Mouse (Mus musculus) limb, embryonic 11.5 days (tissue): Measurements from ENCODE around the gene Cfl2. TPM values are rescaled to one million over a fixed set of nuclear protein-coding genes. Genes with fewer than 3 reads are reported as not detected.

Experiments
- ATAC-seq: fragments of 200-750 bp; cut with Nextera tagmentation; 2 replicates; pipeline ENCODE4 v1.8.0; 2017; ENCODE audit warnings: low read depth; ENCODE audit not compliant: insufficient number of reproducible peaks, low FRiP score, low TSS enrichment
- DNase-seq: peaks from one replicate; pipeline ENCODE4 v3.0.0-alpha.2; 2015; ENCODE audit warnings: low spot score
- H3K27ac ChIP-seq: fragments of 300-500 bp; sonication (generic); replicated peaks from 2 replicates; pipeline ENCODE4 v1.5.1; 2014; ENCODE audit warnings: low read depth, mild to moderate bottlenecking, low read length
- H3K27me3 ChIP-seq: fragments of 300-500 bp; sonication (generic); 2 replicates; pipeline ENCODE4 v1.6.1; 2014; ENCODE audit warnings: mild to moderate bottlenecking, low read length, mixed read lengths; ENCODE audit not compliant: control insufficient read depth, insufficient read depth
- H3K36me3 ChIP-seq: fragments of 300-500 bp; sonication (generic); 2 replicates; pipeline ENCODE4 v1.6.1; 2014; ENCODE audit warnings: mild to moderate bottlenecking, low read length, moderate library complexity, mixed read lengths; ENCODE audit not compliant: control insufficient read depth, insufficient read depth
- H3K4me1 ChIP-seq: fragments of 300-500 bp; sonication (generic); 2 replicates; pipeline ENCODE4 v1.6.1; 2014; ENCODE audit warnings: low read length, mixed read lengths; ENCODE audit not compliant: control insufficient read depth, insufficient read depth
- H3K4me2 ChIP-seq: fragments of 300-500 bp; sonication (generic); 2 replicates; pipeline ENCODE4 v1.6.1; 2014; ENCODE audit warnings: low read depth, mild to moderate bottlenecking, moderate library complexity; ENCODE audit not compliant: severe bottlenecking
- H3K4me3 ChIP-seq: fragments of 300-500 bp; sonication (generic); 2 replicates; pipeline ENCODE4 v1.5.1; 2014; ENCODE audit warnings: low read depth, low read length
- H3K9ac ChIP-seq: fragments of 300-500 bp; sonication (generic); 2 replicates; pipeline ENCODE4 v1.6.1; 2014; ENCODE audit warnings: mild to moderate bottlenecking, low read length
- H3K9me3 ChIP-seq: fragments of 300-500 bp; sonication (generic); 2 replicates; pipeline ENCODE4 v1.6.1; 2016; ENCODE audit warnings: low read length; ENCODE audit not compliant: control insufficient read depth
- WGBS: fragments of 180-500 bp; shearing (Covaris S2); extraction: QIAGEN DNeasy Blood & Tissue Kit; methylation state at CpG from one replicate; pipeline ENCODE4 v1.1.7; 2014; 5-methylcytosine and 5-hydroxymethylcytosine counted together
- polyA plus RNA-seq: library from polyadenylated mRNA; unstranded; fragments of >200 nt; fragmentation: Nextera tagmentation; extraction: Ambion mirVana; gene quantifications from 2 replicates; pipeline ENCODE4 v1.2.1, GENCODE M21; 2014

Cfl2 gene
- polyA plus RNA-seq, 1 experiment from 2014 or later, result 158 TPM

DNA sequence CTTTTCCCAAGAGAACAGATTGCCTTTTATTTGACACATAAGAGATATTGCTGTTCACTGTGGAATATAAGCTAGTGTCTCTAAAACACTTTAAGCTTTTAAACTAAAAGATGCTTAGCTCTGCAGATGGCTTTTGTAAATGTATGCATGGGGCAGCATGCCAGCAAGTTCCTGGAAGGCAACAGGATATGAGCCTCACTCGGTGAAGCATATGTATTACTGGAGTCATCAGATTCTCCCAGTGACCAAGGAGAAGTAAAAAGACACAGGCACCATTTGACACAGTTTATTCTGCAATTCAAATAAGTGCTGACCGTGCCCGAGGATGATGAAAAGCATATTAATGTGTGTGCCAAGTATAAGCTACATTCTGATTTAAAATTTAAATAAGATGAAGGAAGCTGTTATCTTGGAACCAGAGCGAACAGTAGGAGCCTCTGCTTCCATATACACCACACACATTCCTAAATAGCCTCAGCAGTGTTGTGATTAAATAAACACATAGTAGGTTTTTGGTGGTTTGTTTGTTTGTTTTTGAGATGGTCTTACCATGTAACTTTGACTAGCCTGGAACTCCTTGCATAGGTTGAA is 39.7 kb downstream of the Cfl2 start:
- H3K4me3 ChIP-seq, result no peak overlapping the region
- H3K9me3 ChIP-seq, result no peaks in the 10 kb centered on the region
- ATAC-seq, result no peak
- no peak overlapping the region for H3K27ac ChIP-seq
- H3K27me3 ChIP-seq, result no peaks in the 10 kb centered on the region
- DNase-seq, result no peak
- no peak overlapping the region for H3K9ac ChIP-seq
- H3K36me3 ChIP-seq, result no peaks in the 10 kb centered on the region
- 85% methylated on average over 4 of the region's 4 CpGs for WGBS
- no peak overlapping the region for H3K4me2 ChIP-seq
- H3K4me1 ChIP-seq, result no peaks in the 10 kb centered on the region

DNA sequence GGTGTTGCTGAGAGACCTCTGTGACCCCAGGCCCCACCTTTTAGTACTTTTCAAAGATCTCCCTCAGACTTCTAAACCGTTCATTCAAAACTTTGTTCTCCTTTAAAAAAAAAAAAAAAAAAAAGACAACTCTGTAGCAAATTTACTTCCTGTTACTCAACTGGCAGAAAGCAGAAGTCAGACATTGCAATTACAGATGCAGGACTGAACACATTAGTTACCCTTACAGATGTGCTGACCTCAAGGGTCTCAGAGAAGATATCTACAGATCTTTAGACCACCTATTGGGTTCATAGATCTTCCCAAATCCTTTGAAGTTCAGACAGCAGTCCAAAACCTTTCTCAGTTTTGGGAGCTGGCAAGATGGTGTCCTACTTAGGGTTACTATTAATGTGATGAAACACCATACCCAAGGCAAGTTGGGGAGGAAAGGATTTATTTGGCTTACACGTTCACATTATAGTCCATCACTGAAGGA is 42.0 kb downstream of the Cfl2 start:
- WGBS, result 58% methylated on average over 2 of the region's 2 CpGs
- Histone ChIP-seq H3K4me1 (no peaks in the 10 kb centered on the region), H3K27ac (no peak overlapping the region), H3K4me2 (no peak overlapping the region), H3K36me3 (no peaks in the 10 kb centered on the region), H3K4me3 (no peak overlapping the region), H3K9ac (no peak overlapping the region), H3K27me3 (no peaks in the 10 kb centered on the region), H3K9me3 (no peaks in the 10 kb centered on the region)
- DNase-seq (no peak), ATAC-seq (no peak)

DNA sequence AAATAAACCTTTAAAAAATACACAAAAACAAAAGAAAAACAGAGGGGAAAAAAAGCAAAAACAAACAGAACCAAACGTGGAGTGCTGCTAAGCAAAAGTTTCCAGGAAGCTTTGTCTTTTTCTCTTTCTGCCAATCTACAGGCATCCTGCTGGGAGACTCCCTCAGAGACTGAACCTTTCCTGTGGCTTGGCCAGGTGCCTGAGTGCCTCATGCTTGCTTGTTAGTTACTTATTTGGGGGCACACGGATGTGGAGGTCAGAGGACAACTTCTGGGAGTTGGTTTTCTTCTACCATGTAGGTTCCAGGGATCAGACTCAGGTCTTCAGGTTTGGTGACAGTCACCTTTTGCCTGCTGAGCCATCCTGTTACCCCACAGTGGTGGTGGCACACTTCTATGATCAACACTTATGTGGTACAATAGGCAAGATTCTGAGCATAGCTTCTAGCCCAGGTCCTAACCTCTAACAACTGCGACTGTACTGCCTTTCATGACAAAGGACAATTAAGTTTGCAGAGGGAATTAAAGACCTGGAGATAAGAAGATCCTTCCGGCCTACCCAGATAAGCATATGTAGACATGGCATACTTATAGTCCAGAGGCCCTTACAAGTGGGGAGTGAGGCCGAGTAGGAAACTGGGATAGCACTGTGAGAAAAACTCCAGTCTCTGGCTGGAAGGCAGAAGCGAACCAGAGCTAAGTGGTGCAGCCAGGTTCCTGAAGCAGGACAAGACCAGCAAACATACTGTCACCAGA is 43.3 kb downstream of the Cfl2 start:
- H3K4me3 ChIP-seq, result no peak overlapping the region
- WGBS, result 76% methylated on average over 6 of the region's 6 CpGs
- H3K27ac ChIP-seq, result no peak overlapping the region
- no peaks in the 10 kb centered on the region for H3K27me3 ChIP-seq
- no peak for ATAC-seq
- H3K9me3 ChIP-seq, result no peaks in the 10 kb centered on the region
- no peak overlapping the region for H3K4me2 ChIP-seq
- no peaks in the 10 kb centered on the region for H3K4me1 ChIP-seq
- H3K36me3 ChIP-seq, result no peaks in the 10 kb centered on the region
- no peak for DNase-seq
- no peak overlapping the region for H3K9ac ChIP-seq

DNA sequence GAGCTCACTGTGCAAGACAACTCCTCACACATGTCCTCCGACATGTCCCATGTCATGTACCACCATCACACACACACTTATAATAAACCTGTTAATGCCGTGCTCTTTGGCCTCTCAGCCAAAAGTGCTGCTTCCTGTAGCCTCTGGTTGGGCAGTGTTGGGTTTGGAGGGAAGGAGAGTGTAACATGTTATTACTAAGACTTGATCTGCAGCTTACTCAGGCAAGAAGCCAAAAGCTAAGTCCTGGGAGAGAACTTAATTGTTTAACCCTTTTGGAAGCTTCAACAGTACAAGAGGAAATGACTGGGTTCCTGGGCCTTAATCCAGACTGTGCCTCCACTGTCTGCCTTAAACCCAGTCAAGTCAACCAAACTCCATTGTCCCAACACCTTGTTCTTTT is 52.5 kb downstream of the Cfl2 start:
- Histone ChIP-seq H3K27ac (no peak overlapping the region), H3K4me2 (no peak overlapping the region), H3K27me3 (no peaks in the 10 kb centered on the region), H3K4me3 (no peak overlapping the region), H3K36me3 (no peaks in the 10 kb centered on the region), H3K9me3 (no peaks in the 10 kb centered on the region), H3K4me1 (no peaks in the 10 kb centered on the region), H3K9ac (no peak overlapping the region)
- DNase-seq (no peak), ATAC-seq (no peak)
- WGBS, result 89% methylated on average over 2 of the region's 2 CpGs

Other genes with a start within 250 kb of the Cfl2 start
- 171 and 178 TPM in 2 replicates for gene Sptssa, start 206.3 kb downstream of the Cfl2 start, polyA plus RNA-seq
- 68.3 and 75.7 TPM in 2 replicates for gene Eapp, start 167.0 kb downstream of the Cfl2 start, polyA plus RNA-seq
- gene Snx6, start 67.2 kb downstream of the Cfl2 start, polyA plus RNA-seq, result 209 and 231 TPM in 2 replicates
- gene Gm20403, start 123.7 kb upstream of the Cfl2 start, polyA plus RNA-seq, result not detected in 2 replicates
- 25.3 and 32.4 TPM in 2 replicates for gene Baz1a, start 151.5 kb upstream of the Cfl2 start, polyA plus RNA-seq
- 40.8 and 41.6 TPM in 2 replicates for gene 2700097O09Rik, start 217.2 kb upstream of the Cfl2 start, polyA plus RNA-seq
- 165 and 174 TPM in 2 replicates for gene Srp54a, start 217.4 kb upstream of the Cfl2 start, polyA plus RNA-seq